Mouse (Mus musculus) forelimb bud, embryonic 11.5 days (tissue): Measurements from ENCODE around the gene Aspdh.
A peak's percentile ranks its signal among the peaks of the same experiment; 100 is the strongest.

Source experiments
- DNase-seq: peaks from one replicate; pipeline ENCODE4 v3.0.0-alpha.2; 2012; ENCODE audit warnings: low read depth, low spot score

Gene Aspdh

GRCm38 (mm10) chr7:44446070-44446855, 18.9 kb upstream of the Aspdh start:
- DNase-seq: no peak

GRCm38 (mm10) chr7:44453256-44453655, 11.9 kb upstream of the Aspdh start:
- DNase-seq: no peak

GRCm38 (mm10) chr7:44456302-44456701, 8.9 kb upstream of the Aspdh start:
- DNase-seq: no peak

- DNase-seq: no peak
Measured at GRCm38 (mm10) chr7:44460067-44460466, 5.1 kb upstream of the Aspdh start.

- DNase-seq: no peak
Measured at GRCm38 (mm10) chr7:44460767-44461502, 4.3 kb upstream of the Aspdh start.

- DNase-seq: no peak
Measured at GRCm38 (mm10) chr7:44461503-44462217, 3.5 kb upstream of the Aspdh start.

GRCm38 (mm10) chr7:44462218-44463055, 2.8 kb upstream of the Aspdh start:
- DNase-seq: peak; percentile 57

GRCm38 (mm10) chr7:44463056-44463425, 2.1 kb upstream of the Aspdh start:
- no peak for DNase-seq

- DNase-seq: no peak
Measured at GRCm38 (mm10) chr7:44463556-44464225, 1.5 kb upstream of the Aspdh start.

GRCm38 (mm10) chr7:44464511-44464910, 680 bp upstream of the Aspdh start:
- no peak for DNase-seq

GRCm38 (mm10) chr7:44466006-44466887, 1.1 kb downstream of the Aspdh start:
- DNase-seq: no peak

- DNase-seq: no peak
Measured at GRCm38 (mm10) chr7:44466888-44467311, 1.7 kb downstream of the Aspdh start.

GRCm38 (mm10) chr7:44467811-44468411, 2.7 kb downstream of the Aspdh start, which contains the start of gene Josd2:
Gene Josd2 (plus strand): TSS chr7:44467980.
- peak; percentile 99 for DNase-seq

- no peak for DNase-seq
Measured at GRCm38 (mm10) chr7:44468644-44469285, 3.6 kb downstream of the Aspdh start.

- DNase-seq: no peak
Measured at GRCm38 (mm10) chr7:44469677-44470675, 4.8 kb downstream of the Aspdh start.

- no peak for DNase-seq
Measured at GRCm38 (mm10) chr7:44470696-44471612, 5.8 kb downstream of the Aspdh start.
